ENCODE assay signal across 7 mouse cellular contexts in genomic region chr7:141481498-141482401, GRCm38 (mm10). TPM values are rescaled to one million over a fixed set of nuclear protein-coding genes. Genes with fewer than 3 reads are reported as not detected.
A peak's percentile ranks its signal among the peaks of the same experiment; 100 is the strongest.
DNase-seq lines count a peak whose midpoint lies in the region; ATAC-seq and TF ChIP-seq lines count a peak whose summit lies in the region.

No protein-coding gene starts in this region.

- H3K36me3 ChIP-seq in CH12.LX (replicated peaks in 1 of 2; ENCODE audit: control insufficient read depth in 1 of 2, insufficient read depth in 1 of 2, low read length in 1 of 2): peaks cover 0 to 39% of the 10 kb centered on the region in 2 experiments
- no peaks in the 10 kb centered on the region for H3K36me3 ChIP-seq in heart, embryonic 12.5 days

- peak overlapping the region; percentile 26; the same call in 1 of the 2 replicates for H3K9ac ChIP-seq in CH12.LX (ENCODE audit: insufficient read depth, low read depth)
- peak overlapping the region; percentile 80 for H3K9ac ChIP-seq in heart, embryonic 12.5 days

- no peaks in the 10 kb centered on the region for H3K9me3 ChIP-seq in CH12.LX (replicated peaks; ENCODE audit: low read length)
- H3K9me3 ChIP-seq in heart, embryonic 12.5 days (replicated peaks): no peaks in the 10 kb centered on the region

- H3K4me1 ChIP-seq in CH12.LX (ENCODE audit: control insufficient read depth in 1 of 2, insufficient read depth in 2 of 2): peaks cover 11 to 39% of the 10 kb centered on the region in 2 experiments
- peaks cover 56% of the 10 kb centered on the region for H3K4me1 ChIP-seq in heart, embryonic 12.5 days (replicated peaks)

- no peak for TF ChIP-seq EP300 in CH12.LX (IDR thresholded peaks at IDR 0.05; ENCODE audit: low read length)

- peak overlapping the region in 2 of 3 experiments; percentile 16 to 64 for H3K4me3 ChIP-seq in CH12.LX (replicated peaks in 1 of 3; ENCODE audit: low read depth in 2 of 3, low read length in 2 of 3, poor library complexity in 1 of 3)
- H3K4me3 ChIP-seq in heart, embryonic 12.5 days: peak overlapping the region; percentile 59

- ATAC-seq in common myeloid progenitor, adult 5-6 weeks (replicated peaks; ENCODE audit: low read depth, poor library complexity, severe bottlenecking): peak; percentile 39
- ATAC-seq in heart, embryonic 12.5 days (ENCODE audit: insufficient number of reproducible peaks, low FRiP score): peak; percentile 9; the same call in 1 of the 2 replicates

- in situ Hi-C loops in CH12.LX (cut with MboI; ENCODE audit: low pct_ligation_motif_present, low pct_unique_long_range_greater_than_20kb, low sequenced_read_pairs): loop anchor here (5.0 kb wide), 1 partner anchor 46 kb away; no protein-coding TSS in a partner anchor

- no peak for TF ChIP-seq POLR2A in CH12.LX (IDR thresholded peaks at IDR 0.05; ENCODE audit: low read depth, low read length)

- TF ChIP-seq CTCF in CH12.LX (conservative IDR thresholded peaks at IDR 0.05 in 1 of 2, IDR thresholded peaks at IDR 0.05 in 1 of 2; ENCODE audit: low read depth in 2 of 2, low read length in 2 of 2): peak in 1 of 2 experiments; percentile 60; a peak in 2 of 4 replicates

- H3K79me2 ChIP-seq in CH12.LX (replicated peaks; ENCODE audit: control insufficient read depth, extremely low read depth, insufficient read depth, poor library complexity, severe bottlenecking): no peaks in the 10 kb centered on the region

- dilution Hi-C loops in CH12.LX (cut with MboI; ENCODE audit: extremely low pct_ligation_motif_present, extremely low pct_unique_long_range_greater_than_20kb, low sequenced_read_pairs): no loop called here

- no peak overlapping the region for H3K27ac ChIP-seq in CH12.LX (ENCODE audit: insufficient read depth, low read depth)
- H3K27ac ChIP-seq in heart, embryonic 12.5 days (ENCODE audit: poor library complexity, severe bottlenecking): no peak overlapping the region

- peak; percentile 5 for TF ChIP-seq RAD21 in CH12.LX (IDR thresholded peaks at IDR 0.05; ENCODE audit: low read depth, low read length)

- no peaks in the 10 kb centered on the region for H3K27me3 ChIP-seq in CH12.LX (replicated peaks)
- H3K27me3 ChIP-seq in heart, embryonic 12.5 days (replicated peaks): peaks cover 13% of the 10 kb centered on the region

- peak overlapping the region; percentile 88 for H3K4me2 ChIP-seq in CH12.LX (ENCODE audit: insufficient read depth, low read depth, poor library complexity, severe bottlenecking)
- peak overlapping the region; percentile 98 for H3K4me2 ChIP-seq in heart, embryonic 12.5 days

- DNase-seq in B cell, adult 2 months: peak; percentile 66 to 67
- peak; percentile 24 for DNase-seq in CH12.LX (ENCODE audit: extremely low read depth)
- DNase-seq in kidney, postnatal 25 days: peak; percentile 60 to 64
- DNase-seq in lung, postnatal 36 days: peak; percentile 70
- peak; percentile 66 for DNase-seq in right cerebral cortex, postnatal 14 days

- under 1% methylated on average over 73 of the region's 81 CpGs for whole genome bisulfite sequencing in heart, embryonic 12.5 days

TF ChIP-seq in CH12.LX, 34 proteins besides CTCF, POLR2A, EP300 and RAD21:
- TF ChIP-seq UBTF (IDR thresholded peaks at IDR 0.05; ENCODE audit: low read depth, low read length) (peak; percentile 58; the same call in 1 of the 2 replicates), SMC3 (IDR thresholded peaks at IDR 0.05; ENCODE audit: low read depth, low read length) (peak; percentile 44), TBP (conservative IDR thresholded peaks at IDR 0.05; ENCODE audit: low read depth, low read length) (no peak)

RNA-seq across cellular contexts. Expression of gene Tspan4, which starts 6.7 kb away (rescaled TPM):
- total RNA-seq in CH12.LX (2012; rRNA removed): 28.9 and 30.0 TPM in 2 replicates
- total RNA-seq in CH12.LX (2014; rRNA removed): 23.8 and 28.4 TPM in 2 replicates
- polyA plus RNA-seq in CH12.LX (2012; ENCODE audit: insufficient read length, low read depth): 20.3 and 21.2 TPM in 2 replicates
- total RNA-seq in common myeloid progenitor, adult 5-6 weeks (2017): 50.3 and 53.3 TPM in 2 replicates
- 57.5 and 57.6 TPM in 2 replicates for polyA plus RNA-seq in heart, embryonic 12.5 days (2016; fragmentation: Nextera tagmentation; extraction: Ambion mirVana)

RNA-seq across cellular contexts. Expression of gene Polr2l, which starts 6.8 kb away (rescaled TPM):
- total RNA-seq in CH12.LX (2012; rRNA removed) (82.3 and 109 TPM in 2 replicates), CH12.LX (2014; rRNA removed) (35.7 and 37.1 TPM in 2 replicates)
- polyA plus RNA-seq in CH12.LX (2012; ENCODE audit: insufficient read length, low read depth): 57.5 and 64.8 TPM in 2 replicates
- 44.5 and 47.0 TPM in 2 replicates for total RNA-seq in common myeloid progenitor, adult 5-6 weeks (2017)
- 60.7 and 64.7 TPM in 2 replicates for polyA plus RNA-seq in heart, embryonic 12.5 days (2016; fragmentation: Nextera tagmentation; extraction: Ambion mirVana)

RNA-seq across cellular contexts. Expression of gene Cd151, which starts 14.6 kb away (rescaled TPM):
- total RNA-seq in CH12.LX (2012; rRNA removed) (14.9 and 15.0 TPM in 2 replicates), CH12.LX (2014; rRNA removed) (10.1 and 10.6 TPM in 2 replicates)
- polyA plus RNA-seq in CH12.LX (2012; ENCODE audit: insufficient read length, low read depth): 13.5 and 21.1 TPM in 2 replicates
- total RNA-seq in common myeloid progenitor, adult 5-6 weeks (2017): 31.4 and 32.9 TPM in 2 replicates
- 27.4 and 30.6 TPM in 2 replicates for polyA plus RNA-seq in heart, embryonic 12.5 days (2016; fragmentation: Nextera tagmentation; extraction: Ambion mirVana)

RNA-seq across cellular contexts. Expression of gene Cracr2b, which starts 20.9 kb away (rescaled TPM):
- total RNA-seq in CH12.LX (2012; rRNA removed): not detected in 2 replicates
- total RNA-seq in CH12.LX (2014; rRNA removed): not detected in 2 replicates
- not detected in 2 replicates for polyA plus RNA-seq in CH12.LX (2012; ENCODE audit: insufficient read length, low read depth)
- total RNA-seq in common myeloid progenitor, adult 5-6 weeks (2017): 0.39 TPM in 1 of 2 replicates, not detected in the other
- polyA plus RNA-seq in heart, embryonic 12.5 days (2016; fragmentation: Nextera tagmentation; extraction: Ambion mirVana): 16.6 and 17.5 TPM in 2 replicates

RNA-seq across cellular contexts. Expression of gene Pnpla2, which starts 26.8 kb away (rescaled TPM):
- total RNA-seq in CH12.LX (2012; rRNA removed): 8.9 and 11.7 TPM in 2 replicates
- total RNA-seq in CH12.LX (2014; rRNA removed): 1.5 and 2.8 TPM in 2 replicates
- polyA plus RNA-seq in CH12.LX (2012; ENCODE audit: insufficient read length, low read depth): 25.3 and 29.6 TPM in 2 replicates
- total RNA-seq in common myeloid progenitor, adult 5-6 weeks (2017): 13.9 and 14.4 TPM in 2 replicates
- polyA plus RNA-seq in heart, embryonic 12.5 days (2016; fragmentation: Nextera tagmentation; extraction: Ambion mirVana): 42.3 and 43.3 TPM in 2 replicates
